Mouse (Mus musculus): ENCODE results near the gene Ctsh. TPM values are rescaled to one million over a fixed set of nuclear protein-coding genes. Genes with fewer than 3 reads are reported as not detected.

The Ctsh gene
- 13.4 and 14.6 TPM in 2 replicates for polyA plus RNA-seq (2016; fragmentation: Nextera tagmentation; extraction: Ambion mirVana)

DNA sequence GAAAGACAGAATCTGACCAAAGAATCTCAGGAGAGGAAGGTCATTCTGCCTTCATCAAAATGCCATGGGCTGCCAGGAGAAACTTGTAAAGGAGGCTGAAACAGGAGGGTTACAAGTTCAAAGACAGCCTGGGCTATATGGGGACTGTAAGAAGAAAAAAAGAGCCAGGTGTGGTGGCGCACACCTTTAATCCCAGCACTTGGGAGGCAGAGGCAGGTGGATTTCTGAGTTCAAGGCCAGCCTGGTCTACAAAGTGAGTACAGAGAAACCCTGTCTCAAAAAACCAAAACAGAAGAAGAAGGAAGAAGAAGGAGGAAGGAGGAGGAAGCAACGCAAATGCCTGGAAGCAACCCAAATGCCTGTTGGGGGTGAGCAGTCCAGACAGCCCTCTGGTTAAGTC, at the start of gene Ctsh:
Gene Ctsh (plus strand): TSS at position 301 of the 400 bp plus-strand sequence.
- Histone ChIP-seq H3K4me2 (replicated peaks) (peak within 1 kb of the TSS; percentile 90), H3K36me3 (no peaks in the 10 kb centered on the region), H3K4me3 (peak within 1 kb of the TSS; percentile 43), H3K9me3 (no peaks in the 10 kb centered on the region), H3K27ac (no peak within 1 kb of the TSS), H3K27me3 (peaks cover 3% of the 10 kb centered on the region; the same call in 1 of the 2 replicates), H3K9ac (peak within 1 kb of the TSS; percentile 40; the same call in 1 of the 2 replicates), H3K4me1 (no peaks in the 10 kb centered on the region)
- WGBS, result 78% methylated on average over 2 of the region's 2 CpGs
- ATAC-seq (ENCODE audit: insufficient number of reproducible peaks, insufficient read depth, low FRiP score, low TSS enrichment), result no peak

GRCm38 (mm10) chr9:90006432-90006831, 47.5 kb upstream of the Ctsh start:
- Histone ChIP-seq H3K9ac (no peak overlapping the region), H3K27me3 (no peaks in the 10 kb centered on the region), H3K36me3 (no peaks in the 10 kb centered on the region), H3K4me1 (no peaks in the 10 kb centered on the region), H3K9me3 (no peaks in the 10 kb centered on the region), H3K4me2 (replicated peaks) (no peak overlapping the region), H3K4me3 (no peak overlapping the region), H3K27ac (no peak overlapping the region)
- ATAC-seq (ENCODE audit: insufficient number of reproducible peaks, insufficient read depth, low FRiP score, low TSS enrichment), result no peak
- 89% methylated on average over 3 of the region's 3 CpGs for WGBS

DNA sequence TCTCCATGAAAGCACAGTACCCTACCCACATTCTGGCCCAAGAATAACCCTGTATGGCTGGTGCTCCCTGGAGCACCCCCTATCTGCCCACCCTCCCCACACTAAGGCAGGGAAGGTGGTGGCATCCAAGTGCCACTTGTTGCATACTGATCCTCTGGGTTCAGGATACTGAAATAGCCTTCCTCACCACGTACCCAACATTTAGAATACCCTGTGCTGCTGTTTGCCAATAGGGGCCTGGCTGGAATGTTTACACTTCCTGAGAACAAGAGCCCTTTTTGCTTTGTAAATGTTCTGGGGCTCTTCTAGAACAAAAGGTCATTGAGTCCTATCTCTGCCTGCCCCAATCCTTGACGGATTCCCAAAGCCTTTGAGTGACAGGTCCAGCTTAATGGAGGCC, 46.9 kb upstream of the Ctsh start:
- Histone ChIP-seq H3K27me3 (no peaks in the 10 kb centered on the region), H3K9ac (no peak overlapping the region), H3K9me3 (no peaks in the 10 kb centered on the region), H3K4me1 (no peaks in the 10 kb centered on the region), H3K4me3 (no peak overlapping the region), H3K4me2 (replicated peaks) (no peak overlapping the region), H3K27ac (no peak overlapping the region), H3K36me3 (no peaks in the 10 kb centered on the region)
- no peak for ATAC-seq (ENCODE audit: insufficient number of reproducible peaks, insufficient read depth, low FRiP score, low TSS enrichment)
- 17% methylated on average over 2 of the region's 2 CpGs for WGBS

- Histone ChIP-seq H3K4me1 (no peaks in the 10 kb centered on the region), H3K27me3 (no peaks in the 10 kb centered on the region), H3K9me3 (no peaks in the 10 kb centered on the region), H3K36me3 (no peaks in the 10 kb centered on the region), H3K4me3 (no peak overlapping the region), H3K4me2 (replicated peaks) (no peak overlapping the region), H3K27ac (no peak overlapping the region), H3K9ac (no peak overlapping the region)
- ATAC-seq (ENCODE audit: insufficient number of reproducible peaks, insufficient read depth, low FRiP score, low TSS enrichment), result no peak
- 90% methylated on average over 6 of the region's 6 CpGs for WGBS
Measured at GRCm38 (mm10) chr9:90008138-90008537, 45.8 kb upstream of the Ctsh start.

- WGBS, result 67% methylated on average over 2 of the region's 2 CpGs
- H3K4me2 ChIP-seq (replicated peaks), result no peak overlapping the region
- no peak overlapping the region for H3K9ac ChIP-seq
- H3K27me3 ChIP-seq, result no peaks in the 10 kb centered on the region
- H3K36me3 ChIP-seq, result no peaks in the 10 kb centered on the region
- no peak overlapping the region for H3K27ac ChIP-seq
- no peaks in the 10 kb centered on the region for H3K9me3 ChIP-seq
- no peaks in the 10 kb centered on the region for H3K4me1 ChIP-seq
- no peak overlapping the region for H3K4me3 ChIP-seq
- no peak for ATAC-seq (ENCODE audit: insufficient number of reproducible peaks, insufficient read depth, low FRiP score, low TSS enrichment)
Measured at GRCm38 (mm10) chr9:90011849-90012248, 42.1 kb upstream of the Ctsh start.

- no peaks in the 10 kb centered on the region for H3K9me3 ChIP-seq
- WGBS, result 84% methylated on average over 3 of the region's 3 CpGs
- no peak overlapping the region for H3K9ac ChIP-seq
- H3K27ac ChIP-seq, result no peak overlapping the region
- no peaks in the 10 kb centered on the region for H3K27me3 ChIP-seq
- H3K4me1 ChIP-seq, result no peaks in the 10 kb centered on the region
- no peaks in the 10 kb centered on the region for H3K36me3 ChIP-seq
- H3K4me3 ChIP-seq, result no peak overlapping the region
- no peak overlapping the region for H3K4me2 ChIP-seq (replicated peaks)
- no peak for ATAC-seq (ENCODE audit: insufficient number of reproducible peaks, insufficient read depth, low FRiP score, low TSS enrichment)
Measured at GRCm38 (mm10) chr9:90014649-90015048, 39.3 kb upstream of the Ctsh start.

GRCm38 (mm10) chr9:90016204-90016603, 37.7 kb upstream of the Ctsh start:
- ATAC-seq (ENCODE audit: insufficient number of reproducible peaks, insufficient read depth, low FRiP score, low TSS enrichment), result no peak
- no peaks in the 10 kb centered on the region for H3K9me3 ChIP-seq
- no peaks in the 10 kb centered on the region for H3K4me1 ChIP-seq
- no peak overlapping the region for H3K9ac ChIP-seq
- no peaks in the 10 kb centered on the region for H3K36me3 ChIP-seq
- H3K4me2 ChIP-seq (replicated peaks), result no peak overlapping the region
- H3K27me3 ChIP-seq, result no peaks in the 10 kb centered on the region
- H3K4me3 ChIP-seq, result no peak overlapping the region
- WGBS, result 71% methylated on average over 6 of the region's 6 CpGs
- no peak overlapping the region for H3K27ac ChIP-seq

DNA sequence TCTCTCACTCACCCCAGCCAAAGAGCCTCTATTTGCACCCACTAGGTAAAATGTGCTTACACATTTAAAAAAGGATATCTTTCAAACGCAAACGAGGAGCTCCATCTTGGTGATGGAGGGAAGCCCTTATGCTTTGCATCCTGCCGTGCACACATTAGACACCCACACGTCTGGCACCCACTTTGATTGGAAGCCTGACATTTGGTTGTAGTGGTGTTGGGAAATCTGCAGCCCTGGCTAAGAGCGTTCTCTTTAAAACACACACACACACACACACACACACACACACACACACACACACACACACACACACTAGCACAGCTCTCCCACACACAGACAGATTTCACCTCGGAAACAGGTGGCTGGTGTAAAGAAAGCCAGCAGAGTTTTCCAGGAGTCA, 33.1 kb upstream of the Ctsh start:
- Histone ChIP-seq H3K27me3 (no peaks in the 10 kb centered on the region), H3K9me3 (no peaks in the 10 kb centered on the region), H3K4me2 (replicated peaks) (no peak overlapping the region), H3K27ac (no peak overlapping the region), H3K36me3 (no peaks in the 10 kb centered on the region), H3K9ac (no peak overlapping the region), H3K4me3 (no peak overlapping the region), H3K4me1 (no peaks in the 10 kb centered on the region)
- no peak for ATAC-seq (ENCODE audit: insufficient number of reproducible peaks, insufficient read depth, low FRiP score, low TSS enrichment)
- 76% methylated on average over 6 of the region's 6 CpGs for WGBS

DNA sequence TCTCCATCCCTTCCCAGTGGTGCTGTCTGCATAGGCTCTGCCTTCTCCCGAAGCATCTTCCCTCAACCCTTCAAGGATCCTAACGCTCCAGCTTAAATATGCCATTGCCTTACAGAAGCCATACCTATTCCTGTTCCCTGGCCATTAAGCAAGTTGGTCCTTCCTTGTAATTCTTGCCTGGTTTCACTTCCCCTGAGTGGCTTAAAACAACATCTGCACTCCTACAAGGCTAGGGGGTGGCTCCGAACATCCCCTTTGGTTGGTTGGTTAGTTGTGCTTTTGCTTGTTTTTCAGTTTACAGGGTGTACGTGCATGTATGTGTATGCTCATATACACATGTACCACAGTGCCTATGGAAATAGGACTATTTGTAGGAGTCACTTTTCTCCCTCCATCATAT, 32.5 kb upstream of the Ctsh start:
- ATAC-seq (ENCODE audit: insufficient number of reproducible peaks, insufficient read depth, low FRiP score, low TSS enrichment), result no peak
- Histone ChIP-seq H3K27me3 (no peaks in the 10 kb centered on the region), H3K9ac (no peak overlapping the region), H3K4me1 (no peaks in the 10 kb centered on the region), H3K4me2 (replicated peaks) (no peak overlapping the region), H3K27ac (no peak overlapping the region), H3K9me3 (no peaks in the 10 kb centered on the region), H3K4me3 (no peak overlapping the region), H3K36me3 (no peaks in the 10 kb centered on the region)
- 86% methylated on average over 4 of the region's 4 CpGs for WGBS

- no peak overlapping the region for H3K4me2 ChIP-seq (replicated peaks)
- no peak for ATAC-seq (ENCODE audit: insufficient number of reproducible peaks, insufficient read depth, low FRiP score, low TSS enrichment)
- 91% methylated on average over 6 of the region's 6 CpGs for WGBS
- H3K9me3 ChIP-seq, result no peaks in the 10 kb centered on the region
- no peaks in the 10 kb centered on the region for H3K4me1 ChIP-seq
- H3K36me3 ChIP-seq, result no peaks in the 10 kb centered on the region
- no peak overlapping the region for H3K27ac ChIP-seq
- H3K27me3 ChIP-seq, result no peaks in the 10 kb centered on the region
- no peak overlapping the region for H3K9ac ChIP-seq
- no peak overlapping the region for H3K4me3 ChIP-seq
Measured at GRCm38 (mm10) chr9:90027709-90028108, 26.2 kb upstream of the Ctsh start.

GRCm38 (mm10) chr9:90033922-90034321, 20.0 kb upstream of the Ctsh start:
- H3K9me3 ChIP-seq, result no peaks in the 10 kb centered on the region
- H3K27ac ChIP-seq, result no peak overlapping the region
- no peak overlapping the region for H3K9ac ChIP-seq
- no peak for ATAC-seq (ENCODE audit: insufficient number of reproducible peaks, insufficient read depth, low FRiP score, low TSS enrichment)
- no peak overlapping the region for H3K4me2 ChIP-seq (replicated peaks)
- H3K4me3 ChIP-seq, result no peak overlapping the region
- 79% methylated on average over 4 of the region's 4 CpGs for WGBS
- no peaks in the 10 kb centered on the region for H3K4me1 ChIP-seq
- H3K36me3 ChIP-seq, result no peaks in the 10 kb centered on the region
- no peaks in the 10 kb centered on the region for H3K27me3 ChIP-seq

GRCm38 (mm10) chr9:90035168-90035567, 18.8 kb upstream of the Ctsh start:
- Histone ChIP-seq H3K36me3 (no peaks in the 10 kb centered on the region), H3K9ac (no peak overlapping the region), H3K4me2 (replicated peaks) (no peak overlapping the region), H3K27me3 (no peaks in the 10 kb centered on the region), H3K27ac (no peak overlapping the region), H3K9me3 (no peaks in the 10 kb centered on the region), H3K4me1 (no peaks in the 10 kb centered on the region), H3K4me3 (no peak overlapping the region)
- no peak for ATAC-seq (ENCODE audit: insufficient number of reproducible peaks, insufficient read depth, low FRiP score, low TSS enrichment)
- 71% methylated on average over 2 of the region's 2 CpGs for WGBS

DNA sequence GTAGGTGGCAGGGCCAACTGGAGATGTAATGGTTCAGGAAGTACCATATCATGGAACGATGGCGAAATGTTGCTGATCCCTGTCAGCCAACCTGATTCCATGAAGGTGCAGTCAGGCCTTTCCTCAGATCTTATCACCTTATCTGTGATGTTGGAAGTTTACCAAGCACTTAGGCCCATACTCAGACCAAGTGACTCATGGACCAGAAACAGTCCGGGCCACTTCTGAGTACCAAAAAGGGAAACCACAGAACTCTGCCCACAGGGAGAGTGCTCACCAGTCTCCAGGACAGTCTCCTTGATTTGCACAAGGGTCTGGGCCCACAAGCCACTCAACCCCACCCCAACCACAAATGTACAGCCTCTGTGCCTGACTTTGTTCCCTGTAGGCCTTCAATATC, 18.2 kb upstream of the Ctsh start:
- Histone ChIP-seq H3K9me3 (no peaks in the 10 kb centered on the region), H3K36me3 (no peaks in the 10 kb centered on the region), H3K4me3 (no peak overlapping the region), H3K4me2 (replicated peaks) (no peak overlapping the region), H3K27me3 (no peaks in the 10 kb centered on the region), H3K4me1 (no peaks in the 10 kb centered on the region), H3K27ac (no peak overlapping the region), H3K9ac (no peak overlapping the region)
- ATAC-seq (ENCODE audit: insufficient number of reproducible peaks, insufficient read depth, low FRiP score, low TSS enrichment), result no peak
- WGBS, result 93% methylated on average over 3 of the region's 3 CpGs

All from embryonic facial prominence, embryonic 12.5 days (tissue).